Mouse (Mus musculus): ENCODE measurements around the gene Pot1b.

- TF ChIP-seq CTCF (IDR thresholded peaks at IDR 0.05; ENCODE audit: low read depth) (no peak; the same call in 1 of the 2 replicates), EP300 (IDR thresholded peaks at IDR 0.05; ENCODE audit: low read depth) (no peak)
Observed at GRCm38 (mm10) chr17:55711984-55712811, at the start of gene Pot1b.
